Mouse (Mus musculus) intestine, embryonic 14.5 days (tissue): ENCODE results near the gene Crim1. TPM values are rescaled to one million over a fixed set of nuclear protein-coding genes. Genes with fewer than 3 reads are reported as not detected.

ENCODE experiments used
- ATAC-seq: fragments of 200-750 bp; cut with Nextera tagmentation; replicated peaks from 2 replicates; pipeline ENCODE4 v1.8.0; 2017; ENCODE audit warnings: low read depth, moderate number of reproducible peaks, moderate TSS enrichment, moderate library complexity; ENCODE audit not compliant: low FRiP score, low TSS enrichment
- DNase-seq: peaks from one replicate; pipeline ENCODE4 v3.0.0-alpha.2; 2018; ENCODE audit warnings: low spot score
- H3K27ac ChIP-seq: fragments of 300-500 bp; sonication (generic); 2 replicates; pipeline ENCODE4 v1.5.1; 2014; ENCODE audit warnings: low read depth, mild to moderate bottlenecking, control low read depth
- H3K27me3 ChIP-seq: fragments of 300-500 bp; sonication (generic); replicated peaks from 2 replicates; pipeline ENCODE4 v1.6.1; 2014; ENCODE audit warnings: low read length, control low read depth; ENCODE audit not compliant: control insufficient read depth, insufficient read depth
- H3K36me3 ChIP-seq: fragments of 300-500 bp; sonication (generic); 2 replicates; pipeline ENCODE4 v1.6.1; 2014; ENCODE audit warnings: low read length, control low read depth; ENCODE audit not compliant: control insufficient read depth, insufficient read depth
- H3K4me1 ChIP-seq: fragments of 300-500 bp; sonication (generic); replicated peaks from 2 replicates; pipeline ENCODE4 v1.6.1; 2014; ENCODE audit warnings: low read length, control low read depth, mixed read lengths; ENCODE audit not compliant: control insufficient read depth, insufficient read depth
- H3K4me2 ChIP-seq: fragments of 300-500 bp; sonication (generic); 2 replicates; pipeline ENCODE4 v1.6.1; 2014; ENCODE audit warnings: low read length
- H3K4me3 ChIP-seq: fragments of 300-500 bp; sonication (generic); 2 replicates; pipeline ENCODE4 v1.5.1; 2014; ENCODE audit warnings: low read depth, low read length, control low read depth, mixed read lengths
- H3K9ac ChIP-seq: fragments of 300-500 bp; sonication (generic); 2 replicates; pipeline ENCODE4 v1.6.1; 2014; ENCODE audit warnings: mild to moderate bottlenecking, low read length
- H3K9me3 ChIP-seq: fragments of 300-500 bp; sonication (generic); 2 replicates; pipeline ENCODE4 v1.6.1; 2016; ENCODE audit warnings: low read length, control low read depth; ENCODE audit not compliant: control insufficient read depth
- WGBS: fragments of 180-500 bp; shearing (Covaris S2); extraction: QIAGEN DNeasy Blood & Tissue Kit; methylation state at CpG from one replicate; pipeline ENCODE4 v1.1.7; 2014; 5-methylcytosine and 5-hydroxymethylcytosine counted together
- polyA plus RNA-seq: library from polyadenylated mRNA; unstranded; fragments of >200 nt; fragmentation: Nextera tagmentation; extraction: Ambion mirVana; gene quantifications from 2 replicates; pipeline ENCODE4 v1.2.1, GENCODE M21; 2014

Gene Crim1
- polyA plus RNA-seq, 1 experiment from 2014 or later: 6.1 TPM

GRCm38 (mm10) chr17:78291030-78291429 is 91.0 kb downstream of the Crim1 start:
- no peak for DNase-seq
- no peak overlapping the region for H3K4me3 ChIP-seq
- no peak overlapping the region for H3K4me2 ChIP-seq
- no peaks in the 10 kb centered on the region for H3K9me3 ChIP-seq
- no peaks in the 10 kb centered on the region; the same call in 1 of the 2 replicates for H3K36me3 ChIP-seq
- H3K27ac ChIP-seq: no peak overlapping the region
- 94% methylated on average over 5 of the region's 5 CpGs for WGBS
- no peaks in the 10 kb centered on the region for H3K27me3 ChIP-seq
- H3K9ac ChIP-seq: no peak overlapping the region
- no peak for ATAC-seq
- no peaks in the 10 kb centered on the region for H3K4me1 ChIP-seq

- 72% methylated on average over 7 of the region's 7 CpGs for WGBS
- Histone ChIP-seq H3K27ac (no peak overlapping the region), H3K4me3 (no peak overlapping the region), H3K9ac (no peak overlapping the region), H3K36me3 (no peaks in the 10 kb centered on the region; the same call in 1 of the 2 replicates), H3K9me3 (no peaks in the 10 kb centered on the region), H3K4me1 (no peaks in the 10 kb centered on the region), H3K4me2 (no peak overlapping the region), H3K27me3 (no peaks in the 10 kb centered on the region)
- no peak for ATAC-seq
- DNase-seq: no peak
Observed at GRCm38 (mm10) chr17:78292301-78292700, 92.3 kb downstream of the Crim1 start.

GRCm38 (mm10) chr17:78292827-78293488 is 92.9 kb downstream of the Crim1 start:
- H3K4me2 ChIP-seq: no peak overlapping the region
- WGBS: 94% methylated on average over 10 of the region's 10 CpGs
- no peaks in the 10 kb centered on the region for H3K27me3 ChIP-seq
- ATAC-seq (no peak), DNase-seq (no peak)
- no peak overlapping the region for H3K27ac ChIP-seq
- no peaks in the 10 kb centered on the region for H3K4me1 ChIP-seq
- H3K4me3 ChIP-seq: no peak overlapping the region
- no peaks in the 10 kb centered on the region for H3K9me3 ChIP-seq
- no peaks in the 10 kb centered on the region; the same call in 1 of the 2 replicates for H3K36me3 ChIP-seq
- no peak overlapping the region for H3K9ac ChIP-seq

GRCm38 (mm10) chr17:78295979-78296378 is 95.9 kb downstream of the Crim1 start:
- H3K9ac ChIP-seq: no peak overlapping the region
- H3K4me1 ChIP-seq: peaks cover 7% of the 10 kb centered on the region
- H3K27me3 ChIP-seq: no peaks in the 10 kb centered on the region
- no peaks in the 10 kb centered on the region; the same call in 1 of the 2 replicates for H3K36me3 ChIP-seq
- H3K4me2 ChIP-seq: no peak overlapping the region
- no peak overlapping the region for H3K4me3 ChIP-seq
- DNase-seq (no peak), ATAC-seq (no peak)
- 70% methylated on average over 7 of the region's 7 CpGs for WGBS
- no peaks in the 10 kb centered on the region for H3K9me3 ChIP-seq
- H3K27ac ChIP-seq: no peak overlapping the region

- no peak for DNase-seq
Observed at GRCm38 (mm10) chr17:78298140-78298539, 98.1 kb downstream of the Crim1 start.

GRCm38 (mm10) chr17:78298967-78299540 is 99.0 kb downstream of the Crim1 start:
- peak; percentile 25; the same call in 1 of the 2 replicates for ATAC-seq
- Histone ChIP-seq H3K4me2 (no peak overlapping the region), H3K4me1 (peaks cover 7% of the 10 kb centered on the region), H3K36me3 (0 out of 2 replicates have a peak, but pooled peaks cover 7% of the 10 kb centered on the region), H3K4me3 (no peak overlapping the region), H3K27ac (no peak overlapping the region), H3K9ac (no peak overlapping the region), H3K27me3 (no peaks in the 10 kb centered on the region), H3K9me3 (no peaks in the 10 kb centered on the region)
- DNase-seq: no peak
- 21% methylated on average over 8 of the region's 8 CpGs for WGBS

More at GRCm38 (mm10) chr17:78298140-78298539, 98.1 kb downstream of the Crim1 start:
- Histone ChIP-seq H3K36me3 (no peaks in the 10 kb centered on the region; the same call in 1 of the 2 replicates), H3K4me2 (no peak overlapping the region), H3K9ac (no peak overlapping the region), H3K9me3 (no peaks in the 10 kb centered on the region), H3K4me1 (peaks cover 7% of the 10 kb centered on the region), H3K4me3 (no peak overlapping the region), H3K27ac (no peak overlapping the region), H3K27me3 (no peaks in the 10 kb centered on the region)
- ATAC-seq: 0 out of 2 replicates have a peak, but pooled peaks have one; percentile 48
- 70% methylated on average over 5 of the region's 5 CpGs for WGBS

GRCm38 (mm10) chr17:78303053-78303452 is 103.0 kb downstream of the Crim1 start:
- H3K36me3 ChIP-seq: peaks cover 15% of the 10 kb centered on the region; the same call in 1 of the 2 replicates
- no peak for ATAC-seq
- no peak for DNase-seq
- no peaks in the 10 kb centered on the region for H3K9me3 ChIP-seq
- H3K4me1 ChIP-seq: peaks cover 7% of the 10 kb centered on the region
- no peak overlapping the region for H3K4me3 ChIP-seq
- H3K27me3 ChIP-seq: no peaks in the 10 kb centered on the region
- H3K9ac ChIP-seq: no peak overlapping the region
- WGBS: 85% methylated on average over 2 of the region's 2 CpGs
- no peak overlapping the region for H3K4me2 ChIP-seq
- no peak overlapping the region for H3K27ac ChIP-seq

GRCm38 (mm10) chr17:78304059-78304458 is 104.0 kb downstream of the Crim1 start:
- Histone ChIP-seq H3K4me1 (peaks cover 5% of the 10 kb centered on the region), H3K27ac (no peak overlapping the region), H3K27me3 (no peaks in the 10 kb centered on the region), H3K4me2 (no peak overlapping the region), H3K36me3 (peaks cover 16% of the 10 kb centered on the region; the same call in 1 of the 2 replicates), H3K4me3 (no peak overlapping the region), H3K9ac (no peak overlapping the region), H3K9me3 (no peaks in the 10 kb centered on the region)
- 57% methylated on average over 13 of the region's 13 CpGs for WGBS
- ATAC-seq (no peak), DNase-seq (no peak)
